Mouse (Mus musculus) ES-E14 (cell line): ENCODE data around the gene Ttc34.

Experiments used
- MAFK ChIP-seq: IDR thresholded peaks from 2 replicates; pipeline ENCODE4 v1.6.1; 2014; ENCODE audit warnings: mild to moderate bottlenecking, low read depth, low read length, inconsistent platforms; ENCODE audit not compliant: insufficient read depth
- ZC3H11A ChIP-seq: IDR thresholded peaks from 2 replicates; pipeline ENCODE4 v1.6.1; 2012; ENCODE audit warnings: low read depth, mild to moderate bottlenecking, inconsistent platforms, low read length, borderline replicate concordance

GRCm38 (mm10) chr4:154880730-154881129, 43.5 kb downstream of the Ttc34 start:
- TF ChIP-seq MAFK (no peak), ZC3H11A (no peak)
